In genomic region chr10:3366036-3366869, GRCm38 (mm10) we compare ENCODE assay signal across 8 mouse cellular contexts. TPM values are rescaled to one million over a fixed set of nuclear protein-coding genes. Genes with fewer than 3 reads are reported as not detected.
DNase-seq lines count a peak whose midpoint lies in the region; ATAC-seq and TF ChIP-seq lines count a peak whose summit lies in the region.

Ppp1r14c (plus strand) TSS chr10:3366057.

- no peak within 1 kb of the TSS for H3K27ac ChIP-seq in brown adipose tissue, adult 24 weeks (replicated peaks; ENCODE audit: low read depth, low read length)
- H3K27ac ChIP-seq in forebrain, embryonic 13.5 days = peak within 1 kb of the TSS; percentile 10
- H3K27ac ChIP-seq in heart, embryonic 16.5 days (ENCODE audit: low read length) = peak within 1 kb of the TSS; percentile 92
- peak within 1 kb of the TSS; percentile 92 for H3K27ac ChIP-seq in layer of hippocampus, adult 2 months
- no peak within 1 kb of the TSS for H3K27ac ChIP-seq in liver, postnatal 0 days (ENCODE audit: low read depth)

- no peaks in the 10 kb centered on the region for H3K36me3 ChIP-seq in E14TG2a.4 (ENCODE audit: insufficient read depth, low read length)
- H3K36me3 ChIP-seq in forebrain, embryonic 13.5 days (ENCODE audit: poor library complexity, severe bottlenecking) = no peaks in the 10 kb centered on the region
- peaks cover 3% of the 10 kb centered on the region; the same call in 1 of the 2 replicates for H3K36me3 ChIP-seq in heart, embryonic 16.5 days (ENCODE audit: control insufficient read depth, insufficient read depth)
- no peaks in the 10 kb centered on the region for H3K36me3 ChIP-seq in liver, postnatal 0 days (replicated peaks; ENCODE audit: insufficient read depth, low read length)

- WGBS in forebrain, embryonic 13.5 days = 1% methylated on average over 70 of the region's 74 CpGs
- WGBS in heart, embryonic 16.5 days = under 1% methylated on average over 74 of the region's 74 CpGs
- 1% methylated on average over 41 of the region's 74 CpGs for WGBS in liver, postnatal 0 days (ENCODE audit: insufficient replicate concordance)

- peak; percentile 43 to 58 for DNase-seq in layer of hippocampus, adult 2 months (ENCODE audit: low spot score in 2 of 2)
- DNase-seq in liver, postnatal 0 days = peak; percentile 19
- peak; percentile 16 for DNase-seq in ovary, postnatal 14 days (ENCODE audit: low spot score)
- DNase-seq in adipocyte (ENCODE audit: low spot score) = no peak

- H3K4me3 ChIP-seq in E14TG2a.4 (replicated peaks; ENCODE audit: low read length) = peak within 1 kb of the TSS; percentile 85
- H3K4me3 ChIP-seq in brown adipose tissue, adult 24 weeks (ENCODE audit: insufficient read depth, low read depth, low read length) = peak within 1 kb of the TSS; percentile 55
- H3K4me3 ChIP-seq in forebrain, embryonic 13.5 days = peak within 1 kb of the TSS; percentile 61
- peak within 1 kb of the TSS; percentile 80 for H3K4me3 ChIP-seq in heart, embryonic 16.5 days (ENCODE audit: low read length)
- peak within 1 kb of the TSS; percentile 77 for H3K4me3 ChIP-seq in layer of hippocampus, adult 2 months
- H3K4me3 ChIP-seq in liver, postnatal 0 days (ENCODE audit: low read depth, low read length) = peak within 1 kb of the TSS; percentile 51

- H3K4me1 ChIP-seq in E14TG2a.4 (replicated peaks; ENCODE audit: low read depth, low read length) = peaks cover 16% of the 10 kb centered on the region
- H3K4me1 ChIP-seq in brown adipose tissue, adult 24 weeks (ENCODE audit: control insufficient read depth, insufficient read depth, insufficient read length, low read length) = no peaks in the 10 kb centered on the region; the same call in 1 of the 2 replicates
- peaks cover 11% of the 10 kb centered on the region for H3K4me1 ChIP-seq in forebrain, embryonic 13.5 days
- peaks cover 9% of the 10 kb centered on the region for H3K4me1 ChIP-seq in heart, embryonic 16.5 days (ENCODE audit: control insufficient read depth, insufficient read depth, low read length)
- 0 out of 2 replicates have a peak, but pooled peaks cover 5% of the 10 kb centered on the region for H3K4me1 ChIP-seq in liver, postnatal 0 days (ENCODE audit: insufficient read depth)

- H3K27me3 ChIP-seq in E14TG2a.4 (ENCODE audit: insufficient read depth, low read length) = peaks cover 34% of the 10 kb centered on the region
- peaks cover 13% of the 10 kb centered on the region; the same call in 1 of the 2 replicates for H3K27me3 ChIP-seq in forebrain, embryonic 13.5 days
- H3K27me3 ChIP-seq in heart, embryonic 16.5 days (ENCODE audit: control insufficient read depth, insufficient read depth, low read length) = no peaks in the 10 kb centered on the region
- peaks cover 32% of the 10 kb centered on the region for H3K27me3 ChIP-seq in liver, postnatal 0 days (ENCODE audit: insufficient read depth, low read length)

- ATAC-seq in forebrain, embryonic 13.5 days = peak; percentile 92
- ATAC-seq in heart, embryonic 16.5 days (replicated peaks; ENCODE audit: extremely low read depth, insufficient read depth, low FRiP score) = peak; percentile 72
- ATAC-seq in liver, postnatal 0 days = no peak

- no peak for TF ChIP-seq EP300 in liver, postnatal 0 days (IDR thresholded peaks at IDR 0.05; ENCODE audit: low read depth)

- peaks cover 21% of the 10 kb centered on the region for H3K9me3 ChIP-seq in E14TG2a.4 (ENCODE audit: low read length)
- no peaks in the 10 kb centered on the region for H3K9me3 ChIP-seq in forebrain, embryonic 13.5 days (replicated peaks)
- no peaks in the 10 kb centered on the region for H3K9me3 ChIP-seq in heart, embryonic 16.5 days (replicated peaks; ENCODE audit: control insufficient read depth, low read length)
- no peaks in the 10 kb centered on the region for H3K9me3 ChIP-seq in liver, postnatal 0 days (ENCODE audit: low read length)

- TF ChIP-seq CTCF in E14TG2a.4 (conservative IDR thresholded peaks at IDR 0.05; ENCODE audit: low read length) = no peak
- TF ChIP-seq CTCF in layer of hippocampus, adult 2 months (conservative IDR thresholded peaks at IDR 0.05) = no peak
- no peak for TF ChIP-seq CTCF in liver, postnatal 0 days (IDR thresholded peaks at IDR 0.05; ENCODE audit: low read depth)

- H3K4me2 ChIP-seq in forebrain, embryonic 13.5 days = peak within 1 kb of the TSS; percentile 90
- peak within 1 kb of the TSS; percentile 70 for H3K4me2 ChIP-seq in heart, embryonic 16.5 days (ENCODE audit: low read depth, low read length)
- peak within 1 kb of the TSS; percentile 80 for H3K4me2 ChIP-seq in liver, postnatal 0 days (ENCODE audit: low read depth, low read length)

- peak within 1 kb of the TSS; percentile 73 for H3K9ac ChIP-seq in forebrain, embryonic 13.5 days
- H3K9ac ChIP-seq in heart, embryonic 16.5 days (ENCODE audit: low read length) = peak within 1 kb of the TSS; percentile 86
- H3K9ac ChIP-seq in liver, postnatal 0 days (replicated peaks) = no peak within 1 kb of the TSS

RNA-seq across cellular contexts. Expression of gene Ppp1r14c, which starts in this region (rescaled TPM):
- 0.91 and 1.1 TPM in 2 replicates for polyA plus RNA-seq in brown adipose tissue, adult 24 weeks (2012; ENCODE audit: insufficient read depth, insufficient read length, missing spikeins)
- 22.2 and 26.1 TPM in 2 replicates for polyA plus RNA-seq in forebrain, embryonic 13.5 days (2015; fragmentation: Nextera tagmentation; extraction: Ambion mirVana)
- 287 and 302 TPM in 2 replicates for polyA plus RNA-seq in heart, embryonic 16.5 days (2015; fragmentation: Nextera tagmentation; extraction: Ambion mirVana)
- 10 to 100 TPM; 19.9 to 20.0 TPM for total RNA-seq in layer of hippocampus, adult 2 months (2021)
- polyA plus RNA-seq in liver, postnatal 0 days (2015; fragmentation: Nextera tagmentation; extraction: Ambion mirVana) = 0.08 and 0.36 TPM in 2 replicates

Comparison
In these comparisons a context has a peak if more than half of its experiments do, and no peak if none do; other contexts are left out.
1. RNA of gene Ppp1r14c (polyA plus RNA-seq): 287 to 302 TPM in heart, embryonic 16.5 days and 22.2 to 26.1 TPM in forebrain, embryonic 13.5 days; 0.91 to 1.1 TPM in brown adipose tissue, adult 24 weeks and 0.08 to 0.36 TPM in liver, postnatal 0 days; every median in the first group is over 10 times any median in the second.
2. RNA of gene Ppp1r14c (polyA plus RNA-seq): 287 to 302 TPM in heart, embryonic 16.5 days; 22.2 to 26.1 TPM in forebrain, embryonic 13.5 days; every median in the first group is over 10 times any median in the second.
3. Peak in DNase-seq, H3K4me3 ChIP-seq and H3K4me2 ChIP-seq in liver, postnatal 0 days; RNA of the gene not detected or under 1 TPM.
4. H3K27ac ChIP-seq: peak in forebrain, embryonic 13.5 days (single experiment), heart, embryonic 16.5 days (single experiment) and layer of hippocampus, adult 2 months (single experiment); none in brown adipose tissue, adult 24 weeks (single experiment) and liver, postnatal 0 days (single experiment).
5. Peak in every context shown above with its lines, with median percentiles within 50 percentile points of each other: H3K4me3 ChIP-seq and H3K4me2 ChIP-seq.